Mouse (Mus musculus): Measurements from ENCODE around the gene Tmem132d. TPM values are rescaled to one million over a fixed set of nuclear protein-coding genes. Genes with fewer than 3 reads are reported as not detected.

Tmem132d gene
- 10 to 100 TPM; 20.3 to 21.2 (median 20.8) TPM for total RNA-seq (2022)

- peak; percentile 51 to 68 for DNase-seq (ENCODE audit: low spot score in 2 of 2)
Measured at GRCm38 (mm10) chr5:128432916-128433315, at the start of gene Tmem132d. Gene Tmem132d (minus strand): TSS chr5:128433077.

- DNase-seq (ENCODE audit: low spot score in 2 of 2) = no peak
Measured at GRCm38 (mm10) chr5:128480816-128481215, 47.9 kb upstream of the Tmem132d start.

DNA sequence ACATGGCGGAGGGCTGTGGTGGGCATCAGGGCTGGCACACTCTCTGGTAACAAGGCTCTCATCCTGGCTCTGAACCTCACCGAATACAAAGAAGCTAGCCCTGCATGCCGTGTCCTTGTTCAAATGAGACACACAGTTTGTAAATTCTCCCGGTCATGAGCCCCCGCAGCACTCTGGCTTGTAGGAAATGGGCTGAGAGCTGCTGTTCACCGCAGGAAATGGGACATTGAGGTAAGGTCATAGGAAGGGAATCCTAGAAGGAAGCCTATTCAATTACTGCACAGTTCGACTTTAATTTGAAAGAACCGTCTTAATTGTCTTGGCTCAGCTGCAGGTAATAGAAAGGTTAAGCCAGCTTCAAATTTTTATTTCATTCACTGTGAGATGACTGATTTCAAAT, 42.5 kb upstream of the Tmem132d start:
- no peak for DNase-seq (ENCODE audit: low spot score in 2 of 2)

- DNase-seq (ENCODE audit: low spot score in 2 of 2) = no peak
Measured at GRCm38 (mm10) chr5:128469812-128470211, 36.9 kb upstream of the Tmem132d start.

GRCm38 (mm10) chr5:128464514-128464913, 31.6 kb upstream of the Tmem132d start:
- no peak for DNase-seq (ENCODE audit: low spot score in 2 of 2)

GRCm38 (mm10) chr5:128460605-128461004, 27.7 kb upstream of the Tmem132d start:
- no peak for DNase-seq (ENCODE audit: low spot score in 2 of 2)

- no peak for DNase-seq (ENCODE audit: low spot score in 2 of 2)
Measured at GRCm38 (mm10) chr5:128455732-128456131, 22.9 kb upstream of the Tmem132d start.

DNA sequence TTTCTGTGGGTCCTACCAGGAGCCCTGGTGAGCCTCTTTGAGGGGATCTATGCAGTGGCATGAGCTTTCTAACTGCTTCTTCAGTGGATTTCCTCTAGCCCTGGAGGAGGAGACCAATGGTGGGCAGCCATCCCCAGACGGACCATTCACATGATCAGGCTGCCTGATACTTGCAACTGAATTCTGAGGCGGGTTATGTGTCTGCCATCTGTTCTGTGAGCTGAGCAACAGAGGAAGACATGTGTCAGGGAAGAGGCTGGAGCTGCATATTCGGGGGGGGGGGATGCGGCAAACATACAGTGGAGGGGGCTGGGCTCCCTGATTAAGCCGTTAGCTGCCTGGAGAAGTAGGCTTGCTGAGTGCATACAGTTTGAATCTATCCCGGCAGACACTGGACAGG, 19.3 kb upstream of the Tmem132d start:
- no peak for DNase-seq (ENCODE audit: low spot score in 2 of 2)

GRCm38 (mm10) chr5:128450808-128451207, 17.9 kb upstream of the Tmem132d start:
- no peak for DNase-seq (ENCODE audit: low spot score in 2 of 2)

- DNase-seq (ENCODE audit: low spot score in 2 of 2) = no peak
Measured at GRCm38 (mm10) chr5:128444876-128445275, 12.0 kb upstream of the Tmem132d start.

- no peak for DNase-seq (ENCODE audit: low spot score in 2 of 2)
Measured at GRCm38 (mm10) chr5:128443848-128444247, 11.0 kb upstream of the Tmem132d start.

DNA sequence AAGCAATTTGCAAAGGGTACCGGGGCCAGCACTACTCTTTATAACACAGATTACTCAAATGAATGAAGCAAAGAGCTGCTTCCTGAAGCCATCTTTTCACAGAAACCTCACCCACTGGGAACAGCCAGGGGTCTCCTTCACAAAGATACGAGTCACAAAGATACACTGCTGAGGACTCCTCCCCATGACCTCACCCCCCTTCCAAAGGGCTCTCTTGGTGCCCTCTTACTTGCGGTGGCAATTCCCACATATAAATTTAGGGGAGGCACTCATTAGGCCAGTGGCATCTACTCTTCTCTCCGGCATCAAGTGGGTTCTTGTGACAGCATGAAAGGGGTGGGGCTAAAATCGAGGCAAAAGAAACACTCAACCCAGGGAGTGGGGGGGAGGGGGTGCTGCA, 8.2 kb upstream of the Tmem132d start:
- no peak for DNase-seq (ENCODE audit: low spot score in 2 of 2)

GRCm38 (mm10) chr5:128439828-128440227, 7.0 kb upstream of the Tmem132d start:
- DNase-seq (ENCODE audit: low spot score in 2 of 2) = peak in 1 of 2 experiments; percentile 75

DNA sequence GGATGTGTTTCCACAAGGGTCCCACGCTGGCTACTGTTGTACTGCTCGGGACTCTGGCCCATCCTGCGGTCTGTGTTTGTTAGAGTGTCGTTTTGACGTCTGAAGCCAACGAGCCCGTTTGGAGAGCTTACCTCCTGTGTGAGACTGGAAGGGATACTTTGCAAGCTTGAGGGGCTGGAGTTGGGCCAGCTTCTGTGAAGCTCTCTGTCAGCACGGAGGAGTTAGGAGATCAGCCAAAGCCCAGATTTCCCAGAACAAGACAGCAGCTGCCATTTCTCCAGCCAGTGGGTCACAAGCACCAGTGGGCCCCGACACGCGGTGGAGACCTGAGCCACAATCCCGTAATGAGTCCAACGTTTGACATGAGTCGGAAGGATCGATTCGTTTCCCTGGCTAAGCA, 5.2 kb upstream of the Tmem132d start:
- no peak for DNase-seq (ENCODE audit: low spot score in 2 of 2)

DNA sequence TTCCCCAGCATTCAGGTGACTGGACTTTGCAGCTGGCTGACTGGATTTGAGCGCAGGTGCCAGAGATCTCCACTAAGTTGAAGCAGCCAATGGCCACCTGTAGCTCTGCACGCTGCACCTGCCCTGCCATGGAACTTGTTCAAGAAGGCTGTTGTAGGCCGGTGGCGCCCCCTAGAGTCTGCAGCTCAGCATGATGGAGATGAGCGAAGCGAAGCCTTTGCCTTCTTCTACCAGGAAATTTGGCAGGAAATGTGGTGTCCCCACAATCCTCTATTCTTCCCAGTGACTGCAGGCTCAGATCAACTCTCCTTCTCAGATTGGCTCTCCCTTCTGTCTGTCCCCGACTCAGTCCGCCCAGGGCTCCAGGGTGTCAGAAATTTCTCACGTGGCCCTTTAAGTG, 4.0 kb upstream of the Tmem132d start:
- DNase-seq (ENCODE audit: low spot score in 2 of 2) = peak; percentile 80 to 89

DNA sequence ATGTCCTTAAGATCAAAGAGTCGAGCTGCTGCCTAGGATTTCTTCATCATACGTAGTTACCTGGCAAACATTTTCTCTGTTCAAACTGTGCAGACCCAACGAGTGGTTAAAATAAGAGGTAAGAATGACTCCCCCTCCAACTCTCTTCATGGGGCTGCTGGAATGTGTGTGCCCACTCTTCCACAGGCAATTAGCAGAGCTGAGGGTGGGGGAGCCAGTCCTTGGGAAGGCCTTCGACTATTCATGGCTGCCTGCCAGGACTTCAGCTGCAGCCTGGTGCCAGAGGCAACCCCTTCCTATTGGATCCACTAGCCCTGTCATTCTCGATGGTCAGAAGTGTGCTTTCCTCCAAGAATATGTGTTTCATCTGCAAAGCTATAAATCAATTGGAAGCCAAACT, 2.8 kb upstream of the Tmem132d start:
- no peak for DNase-seq (ENCODE audit: low spot score in 2 of 2)

GRCm38 (mm10) chr5:128433786-128434185, 909 bp upstream of the Tmem132d start:
- no peak for DNase-seq (ENCODE audit: low spot score in 2 of 2)

DNA sequence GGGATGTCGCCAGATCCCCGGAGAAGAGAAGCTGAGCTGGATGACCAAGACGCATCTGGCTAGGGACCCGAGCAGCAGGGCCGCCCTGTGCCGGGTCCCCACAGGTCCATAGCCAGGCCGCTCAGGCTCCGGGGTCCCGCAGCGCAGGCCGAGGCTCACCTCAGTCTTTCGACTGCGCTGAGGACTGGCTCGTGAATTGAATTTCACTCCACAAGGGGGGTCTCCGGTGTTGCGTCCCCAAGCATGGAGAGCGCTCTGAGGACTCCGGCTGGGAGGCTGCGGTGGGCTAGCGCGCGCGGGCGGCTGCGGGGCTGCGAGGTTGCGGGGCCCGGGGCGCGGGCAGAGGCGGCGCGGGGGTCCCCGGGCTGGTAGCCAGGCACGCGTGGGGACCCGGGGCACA, 455 bp downstream of the Tmem132d start:
- DNase-seq (ENCODE audit: low spot score in 2 of 2) = no peak

- DNase-seq (ENCODE audit: low spot score in 2 of 2) = no peak
Measured at GRCm38 (mm10) chr5:128424636-128425035, 8.2 kb downstream of the Tmem132d start.

- no peak for DNase-seq (ENCODE audit: low spot score in 2 of 2)
Measured at GRCm38 (mm10) chr5:128424213-128424612, 8.7 kb downstream of the Tmem132d start.

DNA sequence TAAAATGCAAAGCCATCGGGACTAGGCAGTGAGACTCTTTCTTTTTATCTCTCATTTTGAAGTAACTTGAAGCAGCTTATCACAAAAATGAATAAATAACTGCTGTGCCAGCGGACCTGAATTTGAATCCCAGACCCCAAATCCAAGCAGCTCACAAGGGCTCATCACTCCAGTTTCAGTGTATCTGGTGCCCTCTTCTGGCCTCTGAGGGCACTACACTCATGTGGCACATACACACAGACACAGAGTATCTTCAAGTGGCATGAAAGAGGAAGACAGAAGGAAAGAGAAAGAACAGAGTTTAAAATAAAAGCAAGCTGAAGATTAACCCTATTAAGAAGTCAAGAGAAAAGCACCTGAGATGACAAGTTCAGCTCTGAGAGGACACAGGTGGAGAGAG, 10.8 kb downstream of the Tmem132d start:
- no peak for DNase-seq (ENCODE audit: low spot score in 2 of 2)

DNA sequence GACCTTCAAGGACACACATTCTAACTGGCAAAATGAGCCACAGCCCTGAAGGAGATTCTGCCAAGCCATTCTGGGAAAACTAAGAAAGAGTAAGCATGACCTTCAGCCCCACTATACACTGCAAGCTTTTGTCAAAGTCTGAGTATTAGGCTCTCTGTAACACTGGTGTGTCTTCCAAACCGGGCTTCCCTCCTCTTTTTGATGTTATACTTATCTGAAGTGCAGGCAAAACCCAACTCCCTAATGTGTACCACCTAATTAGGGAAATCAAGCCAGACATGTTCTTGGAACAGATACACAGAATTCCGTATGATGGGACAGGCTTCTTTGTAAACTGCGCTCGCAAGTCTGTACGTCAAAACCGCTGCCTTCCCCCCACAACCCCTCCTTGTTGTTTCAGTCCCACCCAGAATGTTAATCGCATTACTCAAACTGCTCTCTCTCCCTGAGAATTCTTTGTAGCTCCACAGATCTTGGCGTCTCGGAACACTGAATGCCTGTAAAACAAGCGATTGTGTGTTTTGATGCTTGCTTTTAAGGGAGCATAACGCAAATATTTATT, 14.6 kb downstream of the Tmem132d start:
- no peak for DNase-seq (ENCODE audit: low spot score in 2 of 2)

- no peak for DNase-seq (ENCODE audit: low spot score in 2 of 2)
Measured at GRCm38 (mm10) chr5:128414056-128414455, 18.8 kb downstream of the Tmem132d start.

- DNase-seq (ENCODE audit: low spot score in 2 of 2) = no peak
Measured at GRCm38 (mm10) chr5:128412306-128412705, 20.6 kb downstream of the Tmem132d start.
